Mouse (Mus musculus) cerebellum, postnatal 36 days (tissue): ENCODE data around the gene Abhd17b.
A peak's percentile ranks its signal among the peaks of the same experiment; 100 is the strongest.
"Not testable (repeated sequence)": the region's sequence is repeated elsewhere in the genome, so short reads cannot be mapped to it uniquely, and the experiment has no call there.

Experiments used
- DNase-seq, 2 experiments: peaks; one replicate each; pipeline ENCODE4 v3.0.0; 2021 to 2022; ENCODE audit warnings: mixed read lengths in 2 of 2

Abhd17b gene

GRCm38 (mm10) chr19:21653172-21653981, at the start of gene Abhd17b:
Abhd17b (plus strand) TSS chr19:21653185.
- peak; percentile 62 to 63 for DNase-seq

GRCm38 (mm10) chr19:21603836-21604235, 49.1 kb upstream of the Abhd17b start:
- no peak for DNase-seq

GRCm38 (mm10) chr19:21605294-21605693, 47.7 kb upstream of the Abhd17b start:
- no peak for DNase-seq

GRCm38 (mm10) chr19:21610240-21610639, 42.7 kb upstream of the Abhd17b start:
- no peak for DNase-seq

DNA sequence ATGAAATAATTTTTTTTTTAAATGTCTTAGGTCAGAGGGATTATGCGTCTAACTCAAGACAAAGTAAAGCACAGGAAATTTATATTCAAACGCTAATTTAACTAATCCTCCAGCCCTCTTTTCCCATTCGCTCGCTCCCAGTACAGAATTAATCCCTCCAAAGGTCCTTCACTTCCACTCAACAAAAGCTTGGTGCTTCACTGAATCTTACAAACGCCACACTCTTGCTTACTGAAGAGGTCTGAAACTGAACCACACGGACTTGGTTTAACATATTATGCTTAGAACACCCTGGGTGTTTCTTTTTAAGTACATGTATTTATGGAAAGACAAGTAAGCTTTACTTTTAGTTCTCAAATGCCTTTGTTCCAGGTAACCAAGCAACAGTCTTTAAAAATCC, 41.7 kb upstream of the Abhd17b start:
- DNase-seq, result no peak

DNA sequence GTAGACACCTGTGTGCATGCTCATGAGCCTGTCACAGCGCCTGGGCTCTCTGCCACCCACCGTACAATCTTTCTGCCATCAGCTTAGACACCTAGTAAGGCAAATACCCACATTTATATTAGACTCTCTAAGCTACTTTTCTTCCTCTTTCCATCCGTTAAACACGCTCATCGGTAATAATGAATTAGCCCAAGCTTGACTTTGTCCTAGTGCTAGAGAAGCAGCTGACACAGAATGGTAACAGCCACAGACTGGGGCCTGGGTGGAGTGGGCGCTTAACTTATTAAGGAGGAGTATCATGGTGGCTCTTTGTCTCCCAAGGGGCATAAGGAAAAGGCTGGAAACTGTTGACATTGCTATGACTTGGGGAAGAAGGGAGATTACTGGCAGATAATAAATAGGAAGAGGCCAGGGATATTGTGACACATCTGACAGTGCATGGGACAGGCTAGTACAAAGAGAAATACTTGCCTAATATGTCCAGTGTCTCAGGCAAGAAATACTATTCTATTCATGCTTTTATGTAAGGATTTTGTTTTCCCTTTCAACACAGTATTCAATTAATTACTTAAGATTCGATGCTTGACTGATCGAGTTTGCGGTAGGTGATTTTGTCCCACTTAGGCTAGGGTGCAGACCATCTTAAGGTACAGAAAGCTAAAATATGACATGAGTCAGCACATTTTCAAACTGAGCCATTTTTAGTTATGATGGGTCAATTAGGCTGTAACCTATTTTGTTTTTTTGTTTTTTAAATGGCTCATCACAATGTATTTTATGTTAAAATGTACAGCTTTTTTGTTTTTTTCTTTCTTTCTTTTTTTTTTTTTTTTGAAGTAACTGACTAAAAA, 41.0 kb upstream of the Abhd17b start:
- DNase-seq, result no peak

- DNase-seq, result no peak
Measured at GRCm38 (mm10) chr19:21615801-21616200, 37.2 kb upstream of the Abhd17b start.

DNA sequence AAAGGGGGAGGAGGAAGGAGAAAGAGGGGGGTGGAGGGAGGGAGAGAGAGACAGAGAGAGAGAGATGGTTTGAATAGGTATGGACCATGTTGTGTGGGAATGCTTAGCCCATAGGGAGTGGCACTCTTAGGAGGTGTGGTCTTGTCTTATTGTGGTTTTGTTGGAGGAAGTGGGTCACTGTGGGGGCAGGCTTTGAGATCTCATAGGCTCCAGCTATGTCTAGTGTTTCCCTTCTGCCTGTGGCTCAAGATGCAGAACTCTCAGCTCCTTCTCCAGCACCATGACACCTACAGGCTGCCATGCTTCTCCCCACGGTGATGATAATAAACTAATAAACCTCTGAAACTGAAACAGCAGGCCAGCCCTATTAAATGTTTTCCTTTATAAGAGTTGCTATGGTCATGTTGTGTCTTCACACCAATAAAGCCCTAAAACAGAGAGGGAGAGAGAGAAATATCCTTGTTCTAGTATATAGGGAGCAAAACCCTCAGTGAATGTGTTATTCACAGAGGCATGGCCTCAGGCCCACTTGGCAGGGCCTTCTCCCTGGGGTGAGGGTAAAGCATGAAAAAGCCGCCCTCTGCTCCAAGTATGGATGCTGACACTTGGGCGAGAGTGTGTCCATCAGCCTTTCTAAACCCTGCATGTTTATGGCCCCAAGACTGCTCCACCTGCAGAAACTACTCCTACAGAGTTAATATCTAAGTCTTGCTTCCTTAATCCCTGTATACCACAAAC, 29.4 kb upstream of the Abhd17b start:
- DNase-seq, result peak in 1 of 2 experiments; percentile 20

DNA sequence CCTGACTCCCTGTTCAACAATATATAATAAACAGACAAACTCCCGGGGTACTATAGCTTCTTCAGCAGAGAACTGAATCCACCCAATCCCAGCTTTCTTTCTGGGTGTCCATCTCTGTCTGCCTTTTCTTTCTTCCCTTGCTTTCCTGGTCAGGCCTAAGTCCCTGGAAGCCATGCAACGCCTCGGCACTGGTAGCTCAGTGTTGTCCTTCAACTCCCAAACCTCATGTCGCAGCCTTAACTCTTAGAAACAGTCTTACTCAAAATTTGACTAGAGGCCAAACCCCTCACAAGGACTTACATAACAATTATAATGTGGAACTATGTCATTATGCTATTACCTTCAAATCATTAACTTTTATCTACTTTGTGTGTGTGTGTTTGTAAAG, 28.8 kb upstream of the Abhd17b start:
- no peak for DNase-seq

DNA sequence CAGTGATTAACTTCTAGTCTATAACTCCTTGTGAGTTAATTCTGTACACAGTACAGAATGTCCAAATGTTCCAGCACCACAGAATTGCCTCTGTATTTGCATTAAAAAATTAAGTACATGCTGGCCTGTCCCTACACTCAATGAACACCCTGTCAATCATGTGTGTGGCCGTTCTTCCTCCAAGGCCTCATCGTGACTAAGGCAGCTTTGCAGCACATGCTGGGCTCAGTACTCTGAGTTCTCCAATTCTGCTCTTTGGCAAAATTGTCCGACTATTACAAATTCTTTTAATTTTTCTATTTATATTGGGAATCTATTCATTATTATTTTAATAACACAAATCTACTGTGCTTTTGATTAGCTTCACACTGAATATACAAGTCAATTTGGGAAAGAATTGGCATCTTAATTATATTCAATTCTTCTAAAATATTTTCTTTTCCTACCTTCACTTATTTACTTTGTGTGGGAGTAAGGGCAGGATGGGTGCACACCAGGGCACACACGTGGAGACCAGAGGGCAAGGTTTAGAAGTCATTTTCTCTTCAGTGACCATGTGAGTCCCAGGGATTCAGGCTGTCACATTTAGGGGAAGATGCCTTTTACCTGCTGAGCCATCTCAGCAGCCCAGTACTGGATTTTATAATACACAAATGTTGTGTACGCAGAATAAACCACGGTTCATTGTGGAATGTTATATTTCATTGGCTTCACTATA, 26.6 kb upstream of the Abhd17b start:
- no peak for DNase-seq

DNA sequence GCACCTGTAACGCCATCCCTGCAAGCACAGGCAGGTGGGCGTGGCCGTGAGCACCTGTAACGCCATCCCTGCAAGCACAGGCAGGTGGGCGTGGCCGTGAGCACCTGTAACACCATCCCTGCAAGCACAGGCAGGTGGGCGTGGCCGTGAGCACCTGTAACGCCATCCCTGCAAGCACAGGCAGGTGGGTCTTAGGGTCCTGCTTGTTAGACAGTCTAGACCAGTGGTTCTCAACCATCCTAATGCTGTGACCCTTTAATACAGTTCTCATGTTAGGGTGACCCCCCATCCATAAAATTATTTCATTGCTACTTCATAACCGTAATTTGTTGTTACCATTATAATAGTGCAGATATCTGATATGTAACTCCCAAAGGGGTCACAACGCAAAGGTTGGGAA, 24.5 kb upstream of the Abhd17b start:
- not testable (repeated sequence) for DNase-seq

DNA sequence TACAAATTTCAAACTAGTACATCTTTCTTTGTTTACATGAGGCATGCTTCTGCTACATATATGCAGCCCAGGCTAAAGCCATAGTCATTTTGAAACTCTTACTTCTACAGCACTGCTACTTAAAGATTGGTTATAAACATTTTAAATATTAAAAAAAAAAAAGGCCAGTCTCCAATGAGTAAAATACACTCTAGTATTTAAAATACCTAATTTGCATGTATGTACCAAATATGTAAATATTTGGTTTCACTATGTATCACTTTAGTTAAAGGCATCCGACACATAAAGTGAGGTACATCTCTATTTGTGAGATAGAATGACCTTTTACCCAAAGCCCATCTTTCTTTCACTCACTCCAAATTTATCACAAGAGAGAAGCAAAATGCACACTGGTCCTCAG, 24.0 kb upstream of the Abhd17b start:
- no peak for DNase-seq

GRCm38 (mm10) chr19:21629501-21629900, 23.5 kb upstream of the Abhd17b start:
- DNase-seq, result no peak

- DNase-seq, result no peak
Measured at GRCm38 (mm10) chr19:21630656-21631331, 22.2 kb upstream of the Abhd17b start.

DNA sequence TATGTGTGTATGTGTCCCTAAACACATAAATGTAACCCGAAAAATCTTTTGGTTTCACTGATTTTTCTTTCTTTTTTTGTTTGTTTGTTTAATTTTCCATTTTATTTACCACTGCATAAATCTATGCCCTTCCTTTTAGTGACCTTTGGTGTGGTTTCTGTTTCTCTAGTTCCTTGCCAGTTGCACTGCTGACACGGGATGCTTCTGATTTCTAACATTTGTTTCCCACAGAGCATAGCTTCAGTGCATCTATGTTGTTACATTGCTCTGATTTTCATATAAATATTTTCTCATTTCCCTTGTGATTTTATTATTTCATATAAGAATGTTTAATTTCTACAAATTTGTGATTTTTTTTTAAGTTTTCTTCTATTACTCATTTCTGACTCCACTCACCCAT, 17.6 kb upstream of the Abhd17b start:
- DNase-seq, result no peak

GRCm38 (mm10) chr19:21636907-21637306, 16.1 kb upstream of the Abhd17b start:
- no peak for DNase-seq

DNA sequence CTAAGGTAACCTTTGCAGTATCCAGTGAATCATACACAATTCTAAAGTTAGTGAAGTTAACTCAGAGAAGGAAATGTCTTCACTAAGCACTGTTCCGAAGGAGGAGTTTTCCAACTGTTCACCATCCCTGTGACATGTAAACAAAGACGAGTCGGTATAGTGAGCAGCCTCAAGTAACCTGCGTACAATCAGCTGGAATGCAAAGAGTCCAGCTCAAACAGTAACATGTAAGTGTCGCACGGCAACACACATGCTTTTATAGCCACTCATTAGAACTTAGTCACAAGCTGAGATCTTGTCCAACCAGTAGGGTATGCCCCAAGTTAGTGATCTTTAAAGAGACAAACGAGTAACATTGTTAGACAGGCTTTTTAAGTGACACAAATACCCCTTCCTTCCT, 15.3 kb upstream of the Abhd17b start:
- DNase-seq, result no peak

DNA sequence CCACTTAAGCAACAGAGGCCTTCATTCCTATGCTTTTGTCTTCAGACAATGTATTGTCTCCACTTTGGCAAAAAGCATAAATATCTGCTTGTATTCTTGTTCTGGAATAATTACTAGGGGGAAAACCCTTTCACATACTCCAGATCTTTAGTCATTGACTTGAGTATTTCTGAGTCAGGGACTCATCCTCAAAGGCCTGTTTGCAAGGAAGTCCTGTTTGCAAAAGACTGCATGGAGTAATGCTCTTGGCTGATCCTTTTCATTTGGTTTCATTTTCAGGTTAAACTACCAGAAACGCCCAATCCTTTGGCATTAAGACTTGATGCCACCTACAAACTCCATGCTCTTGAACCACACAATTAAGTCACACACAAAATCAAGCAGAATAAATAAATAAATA, 9.1 kb upstream of the Abhd17b start:
- no peak for DNase-seq

- DNase-seq, result no peak
Measured at GRCm38 (mm10) chr19:21645301-21645700, 7.7 kb upstream of the Abhd17b start.

GRCm38 (mm10) chr19:21646142-21646541, 6.8 kb upstream of the Abhd17b start:
- DNase-seq, result no peak

DNA sequence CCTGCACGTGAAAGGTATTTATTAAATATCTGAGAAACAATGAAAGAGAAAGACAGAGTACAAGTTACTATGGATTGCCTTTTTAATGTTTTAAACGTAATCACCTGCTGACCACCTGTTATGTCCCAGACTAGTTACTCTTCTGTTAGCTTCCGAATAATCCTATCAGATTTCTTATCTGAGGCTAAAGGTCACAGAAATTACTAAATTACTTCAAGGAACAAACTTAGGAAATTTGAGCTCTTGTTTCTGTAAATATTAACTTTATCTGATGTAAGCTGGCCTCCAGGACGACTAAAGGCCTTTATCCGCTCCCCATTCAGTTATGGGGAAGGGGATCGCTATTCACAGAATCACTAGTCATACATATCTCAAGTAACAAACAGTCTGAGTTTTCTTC, 1.3 kb upstream of the Abhd17b start:
- DNase-seq, result no peak
